Mouse (Mus musculus) spleen, postnatal 0 days (tissue): ENCODE data around the gene Adra2a. TPM values are rescaled to one million over a fixed set of nuclear protein-coding genes. Genes with fewer than 3 reads are reported as not detected.

Source experiments
- polyA plus RNA-seq: library from polyadenylated mRNA; unstranded; fragments of >200 nt; fragmentation: Nextera tagmentation; extraction: Ambion mirVana; gene quantifications from 2 replicates; pipeline ENCODE4 v1.2.1, GENCODE M21; 2015

Adra2a gene
- polyA plus RNA-seq = 0.06 and 0.08 TPM in 2 replicates

GRCm38 (mm10) chr19:54043851-54044250 is at the start of gene Adra2a:
TSS of gene Adra2a (plus strand) at chr19:54044151.

Other genes with a start within 250 kb of the Adra2a start
- gene Pdcd4, start 151.9 kb upstream of the Adra2a start, polyA plus RNA-seq = 83.1 and 89.6 TPM in 2 replicates
- 21.3 and 23.2 TPM in 2 replicates for gene Shoc2, start 99.8 kb upstream of the Adra2a start, polyA plus RNA-seq
- gene Bbip1, start 99.5 kb upstream of the Adra2a start, polyA plus RNA-seq = 60.2 and 63.5 TPM in 2 replicates